Mouse (Mus musculus): Measurements from ENCODE around the gene Ttll3. TPM values are rescaled to one million over a fixed set of nuclear protein-coding genes. Genes with fewer than 3 reads are reported as not detected.
A peak's percentile ranks its signal among the peaks of the same experiment; 100 is the strongest.

Gene Ttll3
- polyA plus RNA-seq, 1 experiment from 2014 or later = 0.98 TPM

DNA sequence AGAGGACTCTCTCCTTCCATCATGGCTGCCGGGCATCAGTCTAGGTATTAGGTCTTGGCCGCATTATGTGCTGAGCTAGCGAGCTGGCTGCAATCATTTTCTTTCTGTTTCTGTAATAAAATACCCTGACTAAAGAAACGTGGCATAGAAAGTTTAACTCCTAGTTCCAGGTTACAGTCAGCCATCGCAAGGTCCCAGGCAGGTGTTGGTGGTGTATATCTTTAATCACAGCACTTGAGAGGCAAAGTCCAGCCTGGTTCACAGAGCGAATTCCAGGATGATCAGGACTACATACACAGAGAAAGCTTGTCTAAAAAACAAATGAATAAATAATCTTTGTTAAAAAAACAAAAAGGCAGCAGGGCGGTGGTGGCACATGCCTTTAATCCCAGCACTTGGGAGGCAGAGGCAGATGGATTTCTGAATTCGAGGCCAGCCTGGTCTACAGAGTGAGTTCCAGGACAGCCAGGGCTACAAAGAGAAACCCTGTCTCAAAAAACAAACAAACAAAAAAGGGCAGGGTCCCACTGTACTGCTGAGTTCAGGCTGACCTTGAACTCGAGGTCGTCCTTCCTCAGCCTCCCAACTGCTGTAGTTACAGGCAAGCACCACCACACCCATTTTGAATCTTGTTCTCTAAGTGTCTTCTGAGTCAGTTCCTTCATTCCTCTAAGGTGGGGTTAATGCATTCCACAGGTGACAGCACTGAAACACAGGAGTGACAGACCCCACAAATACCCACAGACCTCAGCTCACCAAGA is 7.4 kb downstream of the Ttll3 start:
- Histone ChIP-seq H3K4me2 (no peak overlapping the region), H3K9ac (no peak overlapping the region), H3K27ac (replicated peaks) (no peak overlapping the region), H3K36me3 (replicated peaks) (peaks cover 11% of the 10 kb centered on the region; the same call in 1 of the 2 replicates), H3K4me1 (replicated peaks) (peaks cover 14% of the 10 kb centered on the region), H3K9me3 (replicated peaks) (no peaks in the 10 kb centered on the region), H3K4me3 (replicated peaks) (no peak overlapping the region), H3K27me3 (peaks cover 20% of the 10 kb centered on the region)
- 70% methylated on average over 10 of the region's 10 CpGs for WGBS (ENCODE audit: insufficient replicate concordance)
- ATAC-seq (ENCODE audit: insufficient read depth) = no peak

DNA sequence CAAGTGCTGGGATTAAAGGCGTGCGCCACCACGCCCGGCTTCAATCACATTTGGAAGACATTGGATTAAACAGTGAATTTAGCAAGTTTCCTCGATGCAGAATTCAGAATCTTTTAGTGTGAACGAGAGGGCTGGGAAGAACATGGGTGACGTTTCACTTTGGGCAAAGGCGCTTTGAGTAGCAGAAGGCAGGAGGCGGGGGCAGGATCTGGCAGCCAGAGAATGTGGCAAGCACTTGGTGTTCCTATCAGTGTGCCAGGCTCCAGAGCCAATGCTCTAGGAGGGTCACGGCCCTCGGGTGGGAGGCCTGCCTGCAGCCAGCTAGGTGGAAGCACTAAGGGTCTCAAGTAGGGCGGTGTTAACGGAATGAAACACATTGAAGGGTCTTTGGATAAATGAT is 13.0 kb downstream of the Ttll3 start:
- 0 out of 2 replicates have a peak, but pooled peaks cover 7% of the 10 kb centered on the region for H3K4me1 ChIP-seq (replicated peaks)

DNA sequence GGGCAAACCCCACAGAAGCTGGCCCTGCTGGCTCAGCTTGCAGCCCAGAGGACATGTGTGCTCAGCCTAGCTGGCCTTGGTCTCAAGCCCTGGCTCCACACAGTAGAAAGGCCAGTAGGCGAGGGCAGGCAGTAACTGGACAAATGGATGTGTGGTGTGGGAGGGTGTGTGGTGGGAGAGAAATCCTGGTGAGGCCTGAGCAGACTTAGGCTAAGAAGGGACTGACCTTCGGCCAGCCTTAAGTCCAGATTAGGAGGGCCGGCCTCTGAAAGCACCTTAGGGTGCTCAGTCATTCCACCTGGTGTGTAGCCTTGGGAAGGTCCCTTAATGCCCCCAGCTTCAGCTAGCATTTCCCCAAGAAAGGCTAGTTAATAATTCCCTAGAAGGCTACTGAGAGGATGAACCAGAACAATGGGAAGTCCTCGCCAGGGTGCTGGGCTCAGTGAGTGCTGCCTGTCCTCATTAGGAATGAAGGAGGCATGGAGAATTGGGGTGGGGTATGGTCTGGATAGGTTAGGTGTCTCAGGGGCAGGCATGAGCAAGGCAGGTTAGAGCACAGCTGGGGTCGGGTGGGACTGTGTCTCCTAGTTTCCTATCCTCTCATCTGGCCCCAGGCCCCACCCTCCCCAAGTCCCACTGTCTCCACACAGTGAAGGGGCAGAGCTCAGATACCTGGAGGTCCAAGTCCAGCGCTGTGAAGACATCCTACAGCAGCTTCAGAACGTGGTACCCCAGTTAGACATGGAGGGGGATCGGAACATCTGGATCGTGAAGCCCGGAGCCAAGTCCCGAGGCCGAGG is 15.8 kb downstream of the Ttll3 start:
- H3K4me1 ChIP-seq (replicated peaks) = 0 out of 2 replicates have a peak, but pooled peaks cover 7% of the 10 kb centered on the region
- no peaks in the 10 kb centered on the region for H3K9me3 ChIP-seq (replicated peaks)
- H3K36me3 ChIP-seq (replicated peaks) = no peaks in the 10 kb centered on the region
- no peak overlapping the region for H3K4me3 ChIP-seq (replicated peaks)
- ATAC-seq (ENCODE audit: insufficient read depth) = no peak
- 66% methylated on average over 12 of the region's 12 CpGs for WGBS (ENCODE audit: insufficient replicate concordance)
- no peak overlapping the region for H3K4me2 ChIP-seq
- H3K27ac ChIP-seq (replicated peaks) = no peak overlapping the region
- no peak overlapping the region for H3K9ac ChIP-seq
- H3K27me3 ChIP-seq = no peaks in the 10 kb centered on the region

More for the DNA sequence above, 13.0 kb downstream of the Ttll3 start:
- H3K36me3 ChIP-seq (replicated peaks) = no peaks in the 10 kb centered on the region
- no peak overlapping the region for H3K27ac ChIP-seq (replicated peaks)
- H3K9me3 ChIP-seq (replicated peaks) = no peaks in the 10 kb centered on the region
- H3K4me2 ChIP-seq = no peak overlapping the region
- H3K27me3 ChIP-seq = no peaks in the 10 kb centered on the region
- 79% methylated on average over 13 of the region's 13 CpGs for WGBS (ENCODE audit: insufficient replicate concordance)
- no peak overlapping the region for H3K9ac ChIP-seq
- no peak overlapping the region for H3K4me3 ChIP-seq (replicated peaks)
- no peak for ATAC-seq (ENCODE audit: insufficient read depth)

DNA sequence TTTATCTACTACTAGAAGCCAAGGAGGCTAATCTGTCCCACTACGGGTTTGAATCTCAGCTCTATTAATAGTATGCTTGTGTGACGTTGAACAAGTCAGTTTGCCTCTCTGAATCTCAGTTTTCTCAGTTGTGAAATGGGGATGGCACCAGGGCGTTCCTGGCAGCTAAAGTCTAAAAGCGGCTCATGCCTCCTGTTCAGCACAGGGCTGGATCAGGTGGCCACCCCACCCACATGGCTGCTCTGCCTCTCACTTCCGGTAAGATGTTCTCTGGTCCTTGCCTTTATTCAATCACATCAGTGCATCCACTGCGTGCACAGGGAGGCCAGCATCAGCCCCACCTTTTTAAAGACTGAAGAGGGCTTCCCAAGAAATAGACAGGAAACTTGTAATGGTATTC is 16.4 kb downstream of the Ttll3 start:
- Histone ChIP-seq H3K4me3 (replicated peaks) (no peak overlapping the region), H3K9me3 (replicated peaks) (no peaks in the 10 kb centered on the region), H3K4me2 (no peak overlapping the region), H3K27me3 (no peaks in the 10 kb centered on the region), H3K27ac (replicated peaks) (no peak overlapping the region), H3K4me1 (replicated peaks) (0 out of 2 replicates have a peak, but pooled peaks cover 7% of the 10 kb centered on the region), H3K36me3 (replicated peaks) (no peaks in the 10 kb centered on the region), H3K9ac (no peak overlapping the region)
- 65% methylated on average over 6 of the region's 6 CpGs for WGBS (ENCODE audit: insufficient replicate concordance)
- ATAC-seq (ENCODE audit: insufficient read depth) = no peak

DNA sequence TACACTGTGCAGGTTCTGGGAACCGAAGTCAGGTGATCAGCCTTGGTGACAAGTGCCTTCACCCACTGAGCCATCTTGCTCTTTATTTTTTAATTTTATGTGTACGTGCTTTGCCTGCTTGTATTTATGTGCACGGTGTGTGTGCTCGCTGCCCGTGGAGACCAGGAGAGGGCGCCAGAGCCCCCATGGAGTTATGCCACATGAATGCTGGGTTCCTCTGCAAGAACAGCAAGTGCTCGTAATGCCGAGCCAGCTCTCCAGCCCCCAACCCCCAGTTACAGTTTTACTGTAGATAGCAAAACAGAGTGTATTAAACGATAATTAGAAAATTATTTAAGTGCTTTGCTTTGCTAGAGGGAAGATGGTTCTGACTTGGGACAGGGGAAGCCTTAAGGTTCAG is 17.6 kb downstream of the Ttll3 start:
- Histone ChIP-seq H3K4me2 (no peak overlapping the region), H3K9me3 (replicated peaks) (no peaks in the 10 kb centered on the region), H3K27ac (replicated peaks) (no peak overlapping the region), H3K4me3 (replicated peaks) (no peak overlapping the region), H3K27me3 (no peaks in the 10 kb centered on the region), H3K36me3 (replicated peaks) (no peaks in the 10 kb centered on the region), H3K9ac (no peak overlapping the region), H3K4me1 (replicated peaks) (0 out of 2 replicates have a peak, but pooled peaks cover 7% of the 10 kb centered on the region)
- ATAC-seq (ENCODE audit: insufficient read depth) = no peak
- 78% methylated on average over 9 of the region's 9 CpGs for WGBS (ENCODE audit: insufficient replicate concordance)

DNA sequence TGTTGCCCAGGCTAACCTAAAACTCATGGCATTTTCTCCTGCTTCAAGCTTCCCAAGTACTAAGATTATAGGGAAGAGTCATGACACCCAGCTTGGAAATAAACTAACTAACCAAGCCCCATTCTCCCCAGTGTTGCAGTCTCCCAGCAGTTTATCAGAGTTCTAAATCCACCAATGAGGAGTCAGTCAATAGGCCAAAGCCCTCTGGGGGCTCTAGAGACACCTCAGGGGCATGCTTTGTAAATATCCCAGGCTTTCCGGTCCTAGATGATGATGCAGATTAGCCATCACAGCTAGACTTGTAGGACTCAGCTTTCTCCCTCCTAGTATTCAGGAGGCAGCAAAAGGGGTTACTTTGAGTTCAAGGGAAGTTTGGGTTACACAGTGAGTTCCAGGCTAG is 20.9 kb downstream of the Ttll3 start:
- Histone ChIP-seq H3K27ac (replicated peaks) (no peak overlapping the region), H3K36me3 (replicated peaks) (no peaks in the 10 kb centered on the region), H3K4me1 (replicated peaks) (0 out of 2 replicates have a peak, but pooled peaks cover 1% of the 10 kb centered on the region), H3K4me2 (no peak overlapping the region), H3K4me3 (replicated peaks) (no peak overlapping the region), H3K9ac (no peak overlapping the region), H3K9me3 (replicated peaks) (no peaks in the 10 kb centered on the region), H3K27me3 (no peaks in the 10 kb centered on the region)
- 64% methylated on average over 1 of the region's 1 CpGs for WGBS (ENCODE audit: insufficient replicate concordance)
- ATAC-seq (ENCODE audit: insufficient read depth) = no peak

DNA sequence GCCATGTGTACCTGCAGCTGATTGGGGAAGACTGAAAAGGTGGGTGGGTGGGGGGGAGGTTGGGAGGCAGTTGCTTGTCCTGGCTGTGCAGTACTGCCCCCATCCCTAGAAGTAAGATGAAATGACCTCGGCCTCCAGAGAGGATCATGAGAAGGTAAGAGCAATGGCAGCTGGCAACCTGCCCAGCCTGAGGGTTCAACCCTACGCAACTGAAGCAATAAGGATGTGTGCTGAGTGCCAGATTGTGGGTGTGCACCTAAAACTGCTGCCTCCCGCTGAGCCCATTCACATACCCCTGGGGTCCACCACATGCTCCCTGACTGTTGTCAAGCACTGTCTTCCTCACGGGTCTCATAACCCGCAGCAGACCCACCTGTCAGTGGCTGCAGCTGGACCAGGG is 27.4 kb downstream of the Ttll3 start:
- H3K36me3 ChIP-seq (replicated peaks) = 0 out of 2 replicates have a peak, but pooled peaks cover 6% of the 10 kb centered on the region
- peaks cover 27% of the 10 kb centered on the region for H3K4me1 ChIP-seq (replicated peaks)
- no peak overlapping the region for H3K4me2 ChIP-seq
- H3K9me3 ChIP-seq (replicated peaks) = no peaks in the 10 kb centered on the region
- no peak overlapping the region for H3K4me3 ChIP-seq (replicated peaks)
- 77% methylated on average over 5 of the region's 5 CpGs for WGBS (ENCODE audit: insufficient replicate concordance)
- H3K27ac ChIP-seq (replicated peaks) = no peak overlapping the region
- no peak overlapping the region for H3K9ac ChIP-seq
- no peak for ATAC-seq (ENCODE audit: insufficient read depth)
- H3K27me3 ChIP-seq = no peaks in the 10 kb centered on the region

DNA sequence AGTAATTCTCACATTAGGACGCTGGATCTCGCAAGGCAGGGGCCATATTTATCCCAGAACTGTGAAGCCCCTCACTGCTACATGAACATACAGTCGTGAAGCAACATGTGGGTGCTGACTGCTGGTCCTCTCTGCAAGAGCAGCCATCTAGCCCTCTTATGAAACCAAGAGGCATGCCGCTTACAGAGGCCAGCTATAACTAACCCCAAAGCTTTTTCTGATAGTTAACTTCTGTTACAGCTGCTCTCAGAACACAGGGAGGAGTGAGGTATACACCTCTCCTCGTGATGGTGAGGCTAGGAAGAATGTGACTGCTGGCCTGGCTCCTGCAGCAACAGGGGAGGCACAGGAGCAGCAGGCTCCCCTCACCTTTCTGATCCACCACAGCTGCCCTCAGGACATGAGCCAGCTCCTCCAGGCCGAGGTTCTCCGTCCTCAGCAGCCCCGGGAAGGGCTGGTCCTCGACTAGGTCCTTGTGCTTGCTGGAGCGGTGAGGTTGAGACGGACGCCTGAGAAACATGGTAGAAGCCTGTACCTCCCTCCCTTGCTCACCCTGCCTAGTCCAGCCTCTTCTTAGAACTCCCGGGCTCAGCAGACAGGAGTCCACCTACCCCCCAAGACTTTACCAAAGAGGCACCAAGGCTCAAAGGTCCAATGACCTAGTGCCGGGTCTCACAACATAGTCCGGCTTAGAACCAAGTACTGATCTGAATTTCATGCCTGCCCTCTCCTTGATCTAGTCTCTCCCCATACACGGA is 29.6 kb downstream of the Ttll3 start:
- Histone ChIP-seq H3K27ac (replicated peaks) (peak overlapping the region; percentile 58), H3K4me2 (peak overlapping the region; percentile 88), H3K9me3 (replicated peaks) (no peaks in the 10 kb centered on the region), H3K36me3 (replicated peaks) (0 out of 2 replicates have a peak, but pooled peaks cover 6% of the 10 kb centered on the region), H3K9ac (peak overlapping the region; percentile 74), H3K27me3 (no peaks in the 10 kb centered on the region), H3K4me3 (replicated peaks) (peak overlapping the region; percentile 72), H3K4me1 (replicated peaks) (peaks cover 27% of the 10 kb centered on the region)
- 10% methylated on average over 16 of the region's 16 CpGs for WGBS (ENCODE audit: insufficient replicate concordance)
- ATAC-seq (ENCODE audit: insufficient read depth) = peak; percentile 64

DNA sequence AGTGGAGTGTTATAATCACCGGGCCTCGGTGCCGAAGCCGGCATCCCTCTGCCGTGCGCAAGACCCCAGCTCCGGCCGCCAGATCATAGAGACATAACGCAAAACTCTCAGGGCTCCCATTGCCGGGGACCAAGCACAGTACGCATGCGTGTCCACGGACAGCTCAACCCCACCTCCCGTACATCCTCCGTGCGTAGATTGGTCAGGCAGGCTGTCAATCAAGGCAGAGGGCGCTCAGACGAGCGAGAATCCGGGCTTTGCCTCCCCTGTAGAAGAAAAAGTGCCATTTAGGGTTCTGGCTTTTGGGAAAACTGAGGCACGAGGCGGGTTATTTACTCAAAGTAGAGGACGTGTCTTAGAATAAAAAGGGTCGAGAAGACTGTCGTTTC is 30.1 kb downstream of the Ttll3 start, which contains the start of gene Rpusd3:
Gene Rpusd3, minus strand, starts transcription at position 142 of the 389 bp plus-strand sequence.
- Histone ChIP-seq H3K9ac (peak within 1 kb of the TSS; percentile 74), H3K36me3 (replicated peaks) (0 out of 2 replicates have a peak, but pooled peaks cover 6% of the 10 kb centered on the region), H3K27me3 (no peaks in the 10 kb centered on the region), H3K4me3 (replicated peaks) (peak within 1 kb of the TSS; percentile 72), H3K27ac (replicated peaks) (peak within 1 kb of the TSS; percentile 58), H3K4me2 (peak within 1 kb of the TSS; percentile 88), H3K9me3 (replicated peaks) (no peaks in the 10 kb centered on the region), H3K4me1 (replicated peaks) (peaks cover 27% of the 10 kb centered on the region)
- under 1% methylated on average over 25 of the region's 25 CpGs for WGBS (ENCODE audit: insufficient replicate concordance)
- ATAC-seq (ENCODE audit: insufficient read depth) = peak; percentile 97

DNA sequence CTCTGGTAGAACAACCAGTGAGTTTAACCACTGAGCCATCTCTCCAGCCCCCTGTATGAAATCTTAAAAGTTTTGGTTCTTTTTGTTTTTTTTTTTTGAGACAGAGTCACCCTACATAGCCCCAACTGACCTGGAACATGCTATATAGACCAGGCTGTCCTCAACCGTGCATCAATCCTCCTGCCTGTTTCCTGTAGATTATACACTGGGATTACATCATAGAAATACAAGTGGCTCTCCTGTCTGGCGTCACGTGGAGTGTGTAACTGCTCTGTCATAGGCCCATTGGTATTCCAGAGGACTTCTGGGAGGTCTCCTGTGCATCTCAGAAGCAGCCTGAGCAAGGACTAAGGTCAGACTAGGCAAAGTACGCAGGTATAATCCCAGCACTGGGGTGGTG is 33.9 kb downstream of the Ttll3 start:
- Histone ChIP-seq H3K27ac (replicated peaks) (no peak overlapping the region), H3K4me3 (replicated peaks) (no peak overlapping the region), H3K27me3 (no peaks in the 10 kb centered on the region), H3K4me1 (replicated peaks) (peaks cover 17% of the 10 kb centered on the region), H3K9ac (no peak overlapping the region), H3K9me3 (replicated peaks) (no peaks in the 10 kb centered on the region), H3K36me3 (replicated peaks) (no peaks in the 10 kb centered on the region), H3K4me2 (no peak overlapping the region)
- WGBS (ENCODE audit: insufficient replicate concordance) = 28% methylated on average over 4 of the region's 4 CpGs
- no peak for ATAC-seq (ENCODE audit: insufficient read depth)

Data from liver, embryonic 15.5 days (tissue).